Mouse (Mus musculus): ENCODE data around the gene Myo16. TPM values are rescaled to one million over a fixed set of nuclear protein-coding genes. Genes with fewer than 3 reads are reported as not detected.

Myo16 gene
- polyA plus RNA-seq, 1 experiment from 2014 or later, result 1.5 TPM

DNA sequence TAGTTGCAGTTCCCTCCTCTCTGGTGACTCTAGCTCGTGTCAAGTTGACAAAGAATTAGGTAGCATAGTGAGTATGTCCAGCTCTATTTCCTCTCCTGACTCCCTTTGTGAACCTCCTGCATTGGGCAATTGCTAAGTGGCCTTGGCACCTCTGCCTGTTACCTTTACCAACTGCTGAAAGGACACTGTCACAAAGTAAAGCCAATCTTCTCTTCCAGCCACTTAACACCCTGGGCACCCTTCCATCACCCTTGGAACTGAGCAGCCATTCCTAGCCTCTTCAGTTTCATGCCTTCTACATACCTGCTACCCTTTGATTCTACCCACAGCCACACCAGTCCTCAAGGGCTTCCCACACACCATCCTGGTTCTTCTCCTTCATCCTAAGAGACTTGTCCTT lies 233.4 kb downstream of the Myo16 start:
- Histone ChIP-seq H3K27ac (replicated peaks) (no peak overlapping the region), H3K9me3 (ENCODE audit: control insufficient read depth, low read length) (no peaks in the 10 kb centered on the region), H3K4me3 (ENCODE audit: low read depth, low read length) (no peak overlapping the region), H3K4me2 (replicated peaks; ENCODE audit: low read depth) (no peak overlapping the region), H3K36me3 (ENCODE audit: control insufficient read depth, insufficient read depth, low read length) (no peaks in the 10 kb centered on the region), H3K9ac (ENCODE audit: low read length) (no peak overlapping the region), H3K27me3 (ENCODE audit: control insufficient read depth, insufficient read depth, low read length) (no peaks in the 10 kb centered on the region), H3K4me1 (replicated peaks; ENCODE audit: control insufficient read depth, insufficient read depth) (no peaks in the 10 kb centered on the region)
- no peak for ATAC-seq (ENCODE audit: low FRiP score, low TSS enrichment)
- WGBS, result 64% methylated on average over 1 of the region's 1 CpGs
- no peak for TF ChIP-seq EP300 (optimal IDR thresholded peaks at IDR 0.05)
- no peak for TF ChIP-seq CTCF (IDR thresholded peaks at IDR 0.05; ENCODE audit: low read depth)
- DNase-seq (ENCODE audit: low spot score), result no peak

DNA sequence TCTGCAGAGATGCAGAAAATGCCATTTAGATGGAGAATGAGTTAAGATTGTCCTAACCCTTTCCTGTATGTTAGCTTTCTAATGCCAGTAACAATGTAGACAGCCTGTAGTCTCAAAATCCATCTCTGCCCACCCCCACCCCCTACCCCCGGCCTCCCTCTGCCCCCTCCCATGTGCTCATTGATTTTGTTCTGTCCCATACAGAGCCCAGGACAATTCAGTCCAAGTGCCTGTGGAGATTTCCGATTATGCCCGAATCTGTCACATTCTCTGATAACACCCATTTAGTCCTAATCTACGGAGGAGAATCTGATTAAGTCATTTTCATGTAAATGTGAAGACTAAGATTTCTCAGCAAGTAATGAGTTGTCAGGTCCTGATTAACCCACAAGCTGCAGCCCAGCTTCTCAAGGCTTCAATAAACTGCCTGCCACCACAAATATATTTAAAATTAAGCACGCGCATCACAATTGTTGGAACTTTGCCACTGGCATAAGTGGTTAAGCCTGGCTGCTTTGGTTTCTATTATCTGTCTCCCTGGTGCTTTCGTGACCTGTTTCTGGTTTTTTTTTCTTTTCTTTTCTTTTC lies 237.5 kb downstream of the Myo16 start:
- Histone ChIP-seq H3K9me3 (ENCODE audit: control insufficient read depth, low read length) (no peaks in the 10 kb centered on the region), H3K27ac (replicated peaks) (no peak overlapping the region), H3K4me2 (replicated peaks; ENCODE audit: low read depth) (no peak overlapping the region), H3K27me3 (ENCODE audit: control insufficient read depth, insufficient read depth, low read length) (no peaks in the 10 kb centered on the region), H3K4me3 (ENCODE audit: low read depth, low read length) (no peak overlapping the region), H3K4me1 (replicated peaks; ENCODE audit: control insufficient read depth, insufficient read depth) (no peaks in the 10 kb centered on the region), H3K9ac (ENCODE audit: low read length) (no peak overlapping the region), H3K36me3 (ENCODE audit: control insufficient read depth, insufficient read depth, low read length) (no peaks in the 10 kb centered on the region)
- TF ChIP-seq CTCF (IDR thresholded peaks at IDR 0.05; ENCODE audit: low read depth), result no peak
- no peak for TF ChIP-seq EP300 (optimal IDR thresholded peaks at IDR 0.05)
- peak; percentile 2 for DNase-seq (ENCODE audit: low spot score)
- ATAC-seq (ENCODE audit: low FRiP score, low TSS enrichment), result no peak
- 72% methylated on average over 7 of the region's 7 CpGs for WGBS

DNA sequence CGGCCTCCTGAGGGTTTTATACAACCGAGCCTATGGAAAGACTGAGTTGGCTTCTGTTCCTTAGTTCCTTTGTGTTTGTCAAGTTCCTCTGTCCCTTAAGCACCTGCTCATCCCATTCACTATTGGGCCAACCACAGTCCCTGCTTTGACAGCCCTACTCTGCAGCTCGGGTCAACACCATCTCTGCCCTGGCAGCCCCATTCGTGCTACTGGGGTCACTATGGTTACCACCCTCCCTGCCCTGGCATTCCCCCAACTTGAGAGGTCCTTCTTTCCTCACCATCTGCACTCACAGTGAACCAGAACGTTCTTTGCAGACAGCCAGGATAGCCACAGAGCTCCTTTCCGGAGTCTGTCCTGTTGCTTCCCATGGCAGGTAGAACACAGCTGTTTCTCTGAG lies 238.2 kb downstream of the Myo16 start:
- Histone ChIP-seq H3K9ac (ENCODE audit: low read length) (no peak overlapping the region), H3K27ac (replicated peaks) (no peak overlapping the region), H3K4me1 (replicated peaks; ENCODE audit: control insufficient read depth, insufficient read depth) (no peaks in the 10 kb centered on the region), H3K27me3 (ENCODE audit: control insufficient read depth, insufficient read depth, low read length) (no peaks in the 10 kb centered on the region), H3K36me3 (ENCODE audit: control insufficient read depth, insufficient read depth, low read length) (no peaks in the 10 kb centered on the region), H3K4me3 (ENCODE audit: low read depth, low read length) (no peak overlapping the region), H3K4me2 (replicated peaks; ENCODE audit: low read depth) (no peak overlapping the region), H3K9me3 (ENCODE audit: control insufficient read depth, low read length) (no peaks in the 10 kb centered on the region)
- WGBS, result 67% methylated on average over 6 of the region's 6 CpGs
- no peak for TF ChIP-seq EP300 (optimal IDR thresholded peaks at IDR 0.05)
- no peak for ATAC-seq (ENCODE audit: low FRiP score, low TSS enrichment)
- DNase-seq (ENCODE audit: low spot score), result peak; percentile 13

DNA sequence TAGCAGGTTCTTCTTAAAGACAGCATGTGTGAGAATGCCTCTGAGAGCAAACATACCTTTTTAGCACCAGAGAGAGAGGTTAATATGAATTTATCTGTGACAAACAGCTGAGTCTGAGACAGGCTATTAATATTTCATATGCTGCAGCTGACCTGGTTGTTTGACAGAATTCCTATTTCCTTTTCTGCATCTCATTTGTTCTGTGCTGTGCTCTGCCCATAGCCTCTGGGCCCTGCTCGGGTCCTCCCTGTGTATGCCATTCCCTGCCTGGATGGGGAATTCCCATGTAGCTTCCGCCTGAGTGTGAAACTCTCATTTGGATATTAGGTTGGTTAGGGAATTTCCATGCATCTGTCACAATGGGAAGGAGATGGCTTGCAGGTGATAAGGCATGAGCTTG lies 240.8 kb downstream of the Myo16 start:
- ATAC-seq (ENCODE audit: low FRiP score, low TSS enrichment), result no peak
- WGBS, result 65% methylated on average over 2 of the region's 2 CpGs

DNA sequence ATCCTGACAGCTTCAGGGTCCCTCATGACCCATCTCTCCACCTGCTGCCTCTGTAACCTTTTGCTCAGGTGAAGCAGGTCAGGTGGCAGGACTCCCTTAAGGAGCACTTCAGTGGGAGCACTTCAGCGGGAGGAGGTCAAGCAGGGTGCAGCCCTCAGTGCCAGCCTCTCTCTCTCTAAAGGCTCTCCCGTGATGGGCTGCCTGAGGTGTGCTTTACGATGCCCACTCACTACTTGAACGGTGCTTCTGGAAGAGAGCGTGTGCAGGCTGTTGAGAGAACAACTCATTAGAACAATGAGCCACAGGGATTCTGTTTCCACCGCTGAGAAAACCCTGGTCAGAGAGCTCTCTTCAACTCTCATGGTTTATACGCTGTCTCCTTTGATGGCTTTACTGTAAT lies 241.4 kb downstream of the Myo16 start:
- Histone ChIP-seq H3K27ac (replicated peaks) (no peak overlapping the region), H3K4me3 (ENCODE audit: low read depth, low read length) (no peak overlapping the region), H3K9me3 (ENCODE audit: control insufficient read depth, low read length) (no peaks in the 10 kb centered on the region), H3K4me2 (replicated peaks; ENCODE audit: low read depth) (no peak overlapping the region), H3K27me3 (ENCODE audit: control insufficient read depth, insufficient read depth, low read length) (no peaks in the 10 kb centered on the region), H3K4me1 (replicated peaks; ENCODE audit: control insufficient read depth, insufficient read depth) (no peaks in the 10 kb centered on the region), H3K36me3 (ENCODE audit: control insufficient read depth, insufficient read depth, low read length) (no peaks in the 10 kb centered on the region), H3K9ac (ENCODE audit: low read length) (no peak overlapping the region)
- peak; percentile 12 for DNase-seq (ENCODE audit: low spot score)
- no peak for ATAC-seq (ENCODE audit: low FRiP score, low TSS enrichment)
- no peak for TF ChIP-seq CTCF (IDR thresholded peaks at IDR 0.05; ENCODE audit: low read depth)
- WGBS, result 77% methylated on average over 7 of the region's 7 CpGs

More for the DNA sequence above, 240.8 kb downstream of the Myo16 start:
- H3K4me2 ChIP-seq (replicated peaks; ENCODE audit: low read depth), result no peak overlapping the region
- TF ChIP-seq EP300 (optimal IDR thresholded peaks at IDR 0.05) (no peak), CTCF (IDR thresholded peaks at IDR 0.05; ENCODE audit: low read depth) (no peak)
- peak; percentile 9 for DNase-seq (ENCODE audit: low spot score)
- no peaks in the 10 kb centered on the region for H3K4me1 ChIP-seq (replicated peaks; ENCODE audit: control insufficient read depth, insufficient read depth)
- no peak overlapping the region for H3K9ac ChIP-seq (ENCODE audit: low read length)
- H3K9me3 ChIP-seq (ENCODE audit: control insufficient read depth, low read length), result no peaks in the 10 kb centered on the region
- H3K27ac ChIP-seq (replicated peaks), result no peak overlapping the region
- H3K36me3 ChIP-seq (ENCODE audit: control insufficient read depth, insufficient read depth, low read length), result no peaks in the 10 kb centered on the region
- H3K4me3 ChIP-seq (ENCODE audit: low read depth, low read length), result no peak overlapping the region
- no peaks in the 10 kb centered on the region for H3K27me3 ChIP-seq (ENCODE audit: control insufficient read depth, insufficient read depth, low read length)

DNA sequence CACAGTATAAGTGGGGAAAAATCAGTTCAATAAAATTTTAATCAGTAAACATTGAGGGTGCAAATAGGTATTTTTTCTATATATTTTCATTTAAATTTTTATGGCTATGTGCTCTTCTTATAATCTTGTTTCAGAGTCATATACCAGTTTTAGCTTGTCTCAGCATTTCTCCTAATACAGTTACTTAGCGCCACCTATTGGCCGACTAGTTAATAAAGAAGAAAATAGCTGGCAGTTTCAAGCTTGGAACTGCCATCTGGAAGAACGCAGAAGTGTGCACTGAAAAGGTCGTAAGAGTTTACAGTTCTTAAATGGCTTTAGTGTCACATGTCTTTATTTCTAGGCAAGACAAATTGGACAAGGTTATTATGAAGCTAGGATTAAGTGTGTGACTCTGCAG lies 248.9 kb downstream of the Myo16 start:
- H3K4me1 ChIP-seq (replicated peaks; ENCODE audit: control insufficient read depth, insufficient read depth), result no peaks in the 10 kb centered on the region
- 8% methylated on average over 4 of the region's 4 CpGs for WGBS

More for the DNA sequence above, 248.9 kb downstream of the Myo16 start:
- Histone ChIP-seq H3K36me3 (ENCODE audit: control insufficient read depth, insufficient read depth, low read length) (no peaks in the 10 kb centered on the region), H3K9me3 (ENCODE audit: control insufficient read depth, low read length) (no peaks in the 10 kb centered on the region), H3K27ac (replicated peaks) (no peak overlapping the region), H3K4me3 (ENCODE audit: low read depth, low read length) (no peak overlapping the region), H3K4me2 (replicated peaks; ENCODE audit: low read depth) (no peak overlapping the region), H3K9ac (ENCODE audit: low read length) (no peak overlapping the region), H3K27me3 (ENCODE audit: control insufficient read depth, insufficient read depth, low read length) (no peaks in the 10 kb centered on the region)
- ATAC-seq (ENCODE audit: low FRiP score, low TSS enrichment) (no peak), DNase-seq (ENCODE audit: low spot score) (no peak)
- TF ChIP-seq EP300 (optimal IDR thresholded peaks at IDR 0.05) (no peak), CTCF (IDR thresholded peaks at IDR 0.05; ENCODE audit: low read depth) (peak; percentile 86)

Data from stomach, postnatal 0 days (tissue).